Mouse (Mus musculus): ENCODE measurements at regions not wholly inside any gene's neighbourhood (a gene's known extent, or its start where the extent isn't known, plus 50 kb on each side); places are given as distances from the start of the nearest gene placed in this dataset.

- no peak for TF ChIP-seq ZC3H11A (IDR thresholded peaks at IDR 0.05; ENCODE audit: low read depth, low read length)
- no peak for TF ChIP-seq JUND (IDR thresholded peaks at IDR 0.05; ENCODE audit: low read depth, low read length)
- no peak for TF ChIP-seq TBP (IDR thresholded peaks at IDR 0.05; ENCODE audit: low read depth, low read length)
- no peak for TF ChIP-seq SMC3 (IDR thresholded peaks at IDR 0.05; ENCODE audit: low read depth, low read length)
- TF ChIP-seq UBTF (IDR thresholded peaks at IDR 0.05; ENCODE audit: borderline replicate concordance, insufficient read depth, low read depth, low read length), result no peak
- TF ChIP-seq TAL1 (IDR thresholded peaks at IDR 0.05; ENCODE audit: low read length), result no peak
Observed at GRCm38 (mm10) chr14:62166006-62166405, 126.4 kb upstream of the Rnaseh2b start.

Measured in MEL (cell line).